Mouse (Mus musculus) hindbrain, embryonic 13.5 days (tissue): Measurements from ENCODE around the gene Tead1. TPM values are rescaled to one million over a fixed set of nuclear protein-coding genes. Genes with fewer than 3 reads are reported as not detected.

Experiments
- ATAC-seq: fragments of 200-750 bp; cut with Nextera tagmentation; 2 replicates; pipeline ENCODE4 v1.8.0; 2017; ENCODE audit warnings: moderate TSS enrichment; ENCODE audit not compliant: low FRiP score
- H3K27ac ChIP-seq: fragments of 300-500 bp; sonication (generic); 2 replicates; pipeline ENCODE4 v1.5.1; 2015; ENCODE audit warnings: inconsistent platforms, mild to moderate bottlenecking, moderate library complexity
- H3K27me3 ChIP-seq: fragments of 300-500 bp; sonication (generic); 2 replicates; pipeline ENCODE4 v1.6.1; 2015; ENCODE audit warnings: mild to moderate bottlenecking, inconsistent platforms
- H3K36me3 ChIP-seq: fragments of 300-500 bp; sonication (generic); 2 replicates; pipeline ENCODE4 v1.6.1; 2015; ENCODE audit warnings: mild to moderate bottlenecking, inconsistent platforms
- H3K4me1 ChIP-seq: fragments of 300-500 bp; sonication (generic); replicated peaks from 2 replicates; pipeline ENCODE4 v1.6.1; 2015; ENCODE audit warnings: inconsistent platforms
- H3K4me2 ChIP-seq: fragments of 300-500 bp; sonication (generic); 2 replicates; pipeline ENCODE4 v1.6.1; 2015; ENCODE audit warnings: inconsistent platforms, mild to moderate bottlenecking, moderate library complexity
- H3K4me3 ChIP-seq: fragments of 300-500 bp; sonication (generic); 2 replicates; pipeline ENCODE4 v1.5.1; 2015; ENCODE audit warnings: mild to moderate bottlenecking, inconsistent platforms
- H3K9ac ChIP-seq: fragments of 300-500 bp; sonication (generic); 2 replicates; pipeline ENCODE4 v1.6.1; 2015; ENCODE audit warnings: mild to moderate bottlenecking, inconsistent platforms
- H3K9me3 ChIP-seq: fragments of 300-500 bp; sonication (generic); 2 replicates; pipeline ENCODE4 v1.6.1; 2016; ENCODE audit warnings: inconsistent platforms
- WGBS: fragments of 180-500 bp; shearing (Covaris S2); methylation state at CpG from one replicate; pipeline ENCODE4 v1.1.7; 2015; 5-methylcytosine and 5-hydroxymethylcytosine counted together
- polyA plus RNA-seq: library from polyadenylated mRNA; unstranded; fragments of >200 nt; fragmentation: Nextera tagmentation; extraction: Ambion mirVana; gene quantifications from 2 replicates; pipeline ENCODE4 v1.2.1, GENCODE M21; 2015

Tead1 gene
- polyA plus RNA-seq, 1 experiment from 2014 or later, result 21.5 TPM

- Histone ChIP-seq H3K9ac (no peak overlapping the region), H3K4me2 (peak overlapping the region; percentile 32), H3K36me3 (no peaks in the 10 kb centered on the region), H3K27ac (peak overlapping the region; percentile 56; the same call in 1 of the 2 replicates), H3K4me1 (peaks cover 51% of the 10 kb centered on the region), H3K27me3 (no peaks in the 10 kb centered on the region), H3K9me3 (no peaks in the 10 kb centered on the region), H3K4me3 (no peak overlapping the region)
- peak; percentile 69; the same call in 1 of the 2 replicates for ATAC-seq
- WGBS, result 5% methylated on average over 11 of the region's 11 CpGs
Measured at GRCm38 (mm10) chr7:112743621-112744395, 64.7 kb downstream of the Tead1 start.

DNA sequence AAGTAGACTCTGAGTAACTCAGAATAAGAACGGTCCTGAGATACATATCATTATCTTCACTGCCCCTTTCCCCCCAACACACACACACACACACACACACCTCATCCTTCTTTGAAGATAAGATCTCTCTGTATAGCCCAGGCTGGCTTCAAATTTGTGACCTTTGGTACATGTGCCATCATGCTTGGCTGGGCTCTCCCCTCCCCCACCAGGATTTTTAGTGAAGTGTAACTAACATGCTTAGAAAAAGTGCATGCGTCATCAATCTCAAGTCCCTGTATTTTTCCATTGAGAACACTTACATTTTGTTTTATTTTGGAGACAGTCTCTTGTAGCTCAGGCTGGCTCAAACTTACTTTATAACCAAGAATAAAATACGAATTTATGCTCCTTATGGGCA, 68.1 kb downstream of the Tead1 start:
- Histone ChIP-seq H3K27ac (no peak overlapping the region), H3K9ac (no peak overlapping the region), H3K4me1 (peaks cover 23% of the 10 kb centered on the region), H3K4me3 (no peak overlapping the region), H3K27me3 (no peaks in the 10 kb centered on the region), H3K4me2 (no peak overlapping the region), H3K9me3 (no peaks in the 10 kb centered on the region), H3K36me3 (no peaks in the 10 kb centered on the region)
- WGBS, result 66% methylated on average over 3 of the region's 3 CpGs
- ATAC-seq, result no peak

DNA sequence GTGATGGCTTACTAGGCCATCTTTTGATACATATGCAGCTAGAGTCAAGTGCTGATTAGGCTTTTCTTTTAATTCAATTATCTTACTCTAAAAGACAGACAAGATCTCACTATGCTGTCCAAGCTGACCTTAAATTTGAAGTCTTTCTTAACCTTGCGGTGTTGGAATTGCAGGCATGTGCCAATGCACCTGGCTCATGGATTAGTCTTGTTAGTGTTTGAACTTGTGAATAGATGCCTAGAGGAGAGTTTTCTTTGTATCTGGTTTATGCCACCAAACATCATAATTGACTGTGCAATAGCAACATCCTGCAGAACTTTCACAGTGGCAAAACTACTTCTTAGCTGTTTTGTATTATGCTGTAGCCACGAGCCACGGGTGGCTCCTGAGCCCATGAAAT, 68.7 kb downstream of the Tead1 start:
- H3K27me3 ChIP-seq, result no peaks in the 10 kb centered on the region
- H3K9me3 ChIP-seq, result no peaks in the 10 kb centered on the region
- H3K4me1 ChIP-seq, result peaks cover 22% of the 10 kb centered on the region
- no peak overlapping the region for H3K4me2 ChIP-seq
- no peak for ATAC-seq
- H3K36me3 ChIP-seq, result no peaks in the 10 kb centered on the region
- H3K4me3 ChIP-seq, result no peak overlapping the region
- no peak overlapping the region for H3K9ac ChIP-seq
- no peak overlapping the region for H3K27ac ChIP-seq
- 87% methylated on average over 3 of the region's 3 CpGs for WGBS

GRCm38 (mm10) chr7:112748327-112748726, 69.2 kb downstream of the Tead1 start:
- 87% methylated on average over 4 of the region's 4 CpGs for WGBS
- no peak overlapping the region for H3K4me2 ChIP-seq
- no peak for ATAC-seq
- H3K27me3 ChIP-seq, result no peaks in the 10 kb centered on the region
- no peak overlapping the region for H3K4me3 ChIP-seq
- peaks cover 22% of the 10 kb centered on the region for H3K4me1 ChIP-seq
- H3K27ac ChIP-seq, result no peak overlapping the region
- H3K36me3 ChIP-seq, result no peaks in the 10 kb centered on the region
- no peaks in the 10 kb centered on the region for H3K9me3 ChIP-seq
- no peak overlapping the region for H3K9ac ChIP-seq

GRCm38 (mm10) chr7:112750101-112750500, 71.0 kb downstream of the Tead1 start:
- H3K9me3 ChIP-seq, result no peaks in the 10 kb centered on the region
- H3K36me3 ChIP-seq, result no peaks in the 10 kb centered on the region
- ATAC-seq, result no peak
- 92% methylated on average over 9 of the region's 9 CpGs for WGBS
- H3K27me3 ChIP-seq, result no peaks in the 10 kb centered on the region
- H3K9ac ChIP-seq, result no peak overlapping the region
- H3K4me1 ChIP-seq, result peaks cover 16% of the 10 kb centered on the region; the same call in 1 of the 2 replicates
- H3K4me2 ChIP-seq, result no peak overlapping the region
- H3K27ac ChIP-seq, result no peak overlapping the region
- no peak overlapping the region for H3K4me3 ChIP-seq

DNA sequence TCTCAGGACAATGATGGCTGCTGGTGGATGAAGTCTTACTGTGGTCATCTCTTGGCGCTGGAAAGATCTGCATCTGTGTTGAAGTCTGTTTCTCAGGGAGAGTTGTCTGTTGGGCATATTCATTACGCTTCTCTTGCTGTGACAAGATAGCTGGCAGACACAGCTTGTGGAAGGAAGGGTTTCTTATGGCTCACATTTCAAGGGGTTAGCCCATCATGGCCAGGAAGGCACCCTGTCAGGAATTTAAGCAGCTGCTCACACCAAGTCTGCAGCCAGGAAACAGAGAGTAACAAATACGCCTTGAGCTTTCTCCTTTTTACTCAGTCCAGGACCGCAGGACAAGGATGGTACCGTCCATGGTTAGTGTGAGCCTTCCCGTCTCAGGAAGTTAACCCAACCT, 73.2 kb downstream of the Tead1 start:
- no peak overlapping the region for H3K4me2 ChIP-seq
- 93% methylated on average over 6 of the region's 6 CpGs for WGBS
- no peak for ATAC-seq
- no peaks in the 10 kb centered on the region for H3K36me3 ChIP-seq
- peaks cover 11% of the 10 kb centered on the region; the same call in 1 of the 2 replicates for H3K4me1 ChIP-seq
- H3K27ac ChIP-seq, result no peak overlapping the region
- H3K9ac ChIP-seq, result no peak overlapping the region
- H3K4me3 ChIP-seq, result no peak overlapping the region
- H3K9me3 ChIP-seq, result no peaks in the 10 kb centered on the region
- no peaks in the 10 kb centered on the region for H3K27me3 ChIP-seq

DNA sequence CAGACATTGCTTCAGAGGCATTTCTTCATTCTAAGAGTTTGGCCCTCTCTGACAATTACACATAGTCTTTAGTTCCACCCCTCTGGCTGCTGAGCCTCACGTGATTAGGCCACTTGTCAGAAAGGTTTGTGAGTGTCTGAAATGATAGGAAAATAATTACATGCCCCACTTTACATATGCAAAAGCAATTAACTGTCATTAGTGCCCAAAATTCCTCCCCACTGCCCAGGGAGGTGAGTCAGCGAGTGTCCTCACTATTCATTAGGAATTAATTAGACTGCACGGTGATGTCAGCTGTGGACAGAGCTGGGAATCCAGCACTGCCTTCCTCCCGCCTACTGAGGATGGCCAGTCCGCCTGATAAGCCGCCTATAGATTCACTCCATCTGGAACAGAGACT, 74.2 kb downstream of the Tead1 start:
- no peak overlapping the region for H3K4me2 ChIP-seq
- peak; percentile 71 for ATAC-seq
- no peaks in the 10 kb centered on the region for H3K27me3 ChIP-seq
- H3K4me1 ChIP-seq, result peaks cover 16% of the 10 kb centered on the region; the same call in 1 of the 2 replicates
- no peak overlapping the region for H3K9ac ChIP-seq
- WGBS, result 44% methylated on average over 6 of the region's 6 CpGs
- no peak overlapping the region for H3K4me3 ChIP-seq
- H3K27ac ChIP-seq, result 0 out of 2 replicates have a peak overlapping the region, but pooled peaks have one; percentile 23
- no peaks in the 10 kb centered on the region for H3K36me3 ChIP-seq
- H3K9me3 ChIP-seq, result no peaks in the 10 kb centered on the region

- ATAC-seq, result no peak
- Histone ChIP-seq H3K27ac (peak overlapping the region; percentile 67), H3K4me2 (no peak overlapping the region), H3K9ac (no peak overlapping the region), H3K36me3 (no peaks in the 10 kb centered on the region), H3K4me1 (peaks cover 59% of the 10 kb centered on the region), H3K9me3 (no peaks in the 10 kb centered on the region), H3K27me3 (peaks cover 5% of the 10 kb centered on the region; the same call in 1 of the 2 replicates), H3K4me3 (no peak overlapping the region)
- 71% methylated on average over 23 of the region's 23 CpGs for WGBS
Measured at GRCm38 (mm10) chr7:112759359-112759975, 80.3 kb downstream of the Tead1 start.

GRCm38 (mm10) chr7:112760293-112760692, 81.2 kb downstream of the Tead1 start:
- Histone ChIP-seq H3K27me3 (peaks cover 5% of the 10 kb centered on the region; the same call in 1 of the 2 replicates), H3K9me3 (no peaks in the 10 kb centered on the region), H3K36me3 (no peaks in the 10 kb centered on the region), H3K4me3 (no peak overlapping the region), H3K4me2 (no peak overlapping the region), H3K4me1 (peaks cover 59% of the 10 kb centered on the region), H3K27ac (peak overlapping the region; percentile 67), H3K9ac (no peak overlapping the region)
- ATAC-seq, result no peak
- 71% methylated on average over 3 of the region's 3 CpGs for WGBS

DNA sequence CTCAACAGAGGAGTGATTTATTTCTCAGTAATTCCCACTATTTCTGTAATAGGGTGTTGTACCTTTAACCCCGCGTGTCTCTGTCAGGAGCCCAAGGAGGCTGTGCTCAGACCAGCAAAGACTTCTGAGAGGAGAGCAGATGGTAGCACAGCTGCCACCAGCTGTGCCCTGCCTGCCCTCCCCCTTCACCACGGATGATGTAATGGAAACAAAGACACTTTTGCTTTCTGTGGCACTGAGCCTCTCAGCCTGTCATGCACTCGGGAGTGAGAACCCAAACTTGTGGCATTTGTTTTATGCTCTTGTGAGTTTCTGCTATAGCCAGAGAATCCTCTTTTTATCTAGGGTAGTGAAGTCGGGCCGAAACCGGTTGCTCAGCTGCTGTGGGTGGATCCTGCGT, 81.7 kb downstream of the Tead1 start:
- no peaks in the 10 kb centered on the region for H3K36me3 ChIP-seq
- peak overlapping the region; percentile 73 for H3K27ac ChIP-seq
- peaks cover 59% of the 10 kb centered on the region for H3K4me1 ChIP-seq
- peaks cover 5% of the 10 kb centered on the region; the same call in 1 of the 2 replicates for H3K27me3 ChIP-seq
- no peaks in the 10 kb centered on the region for H3K9me3 ChIP-seq
- H3K4me3 ChIP-seq, result no peak overlapping the region
- WGBS, result 20% methylated on average over 8 of the region's 8 CpGs
- ATAC-seq, result 0 out of 2 replicates have a peak, but pooled peaks have one; percentile 61
- no peak overlapping the region for H3K9ac ChIP-seq
- peak overlapping the region; percentile 13 for H3K4me2 ChIP-seq

DNA sequence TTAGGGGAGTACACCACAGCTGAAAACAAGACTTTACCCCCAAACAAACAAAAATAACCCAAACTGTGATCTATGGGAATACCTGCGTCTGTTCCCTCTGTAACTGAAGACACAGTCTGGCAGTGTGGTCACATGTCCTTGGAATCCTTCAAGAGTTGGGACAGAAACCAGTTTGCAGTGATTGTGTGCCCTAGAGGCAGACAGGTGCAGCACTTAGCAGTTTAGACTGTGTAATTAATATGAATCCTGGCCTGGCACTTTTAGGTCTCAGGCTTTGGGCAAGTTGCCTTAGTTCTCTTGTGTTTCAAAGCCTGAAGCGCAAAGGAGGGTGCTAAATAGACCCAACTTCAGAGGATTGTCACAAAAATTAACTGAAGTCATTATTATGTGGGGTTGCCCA, 83.8 kb downstream of the Tead1 start:
- Histone ChIP-seq H3K9me3 (no peaks in the 10 kb centered on the region), H3K9ac (0 out of 2 replicates have a peak overlapping the region, but pooled peaks have one; percentile 3), H3K4me3 (no peak overlapping the region), H3K27ac (peak overlapping the region; percentile 27), H3K27me3 (peaks cover 5% of the 10 kb centered on the region; the same call in 1 of the 2 replicates), H3K4me1 (peaks cover 57% of the 10 kb centered on the region), H3K36me3 (no peaks in the 10 kb centered on the region), H3K4me2 (no peak overlapping the region)
- 69% methylated on average over 2 of the region's 2 CpGs for WGBS
- ATAC-seq, result no peak

DNA sequence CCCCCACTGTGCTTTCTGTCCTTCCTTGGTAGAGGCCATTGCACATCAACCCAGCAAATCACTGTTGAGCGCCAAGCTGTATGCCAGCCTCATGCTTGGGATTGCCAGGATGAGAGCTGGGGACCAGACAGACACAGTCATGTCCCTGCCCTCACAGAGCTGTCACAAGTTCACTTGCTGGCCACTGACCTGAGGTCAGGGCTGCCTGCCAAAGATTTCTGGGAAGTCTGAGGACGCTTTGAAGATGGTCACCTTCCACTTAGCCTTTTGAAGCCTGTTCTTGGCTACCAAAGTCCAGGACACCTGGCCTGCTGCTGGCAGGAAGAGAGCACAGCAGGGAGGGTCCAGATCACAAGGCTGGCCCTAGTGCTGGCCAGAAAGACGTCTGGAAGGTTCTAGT, 84.4 kb downstream of the Tead1 start:
- Histone ChIP-seq H3K27ac (peak overlapping the region; percentile 27; the same call in 1 of the 2 replicates), H3K9ac (no peak overlapping the region), H3K9me3 (no peaks in the 10 kb centered on the region), H3K36me3 (no peaks in the 10 kb centered on the region), H3K4me1 (peaks cover 53% of the 10 kb centered on the region), H3K4me3 (no peak overlapping the region), H3K27me3 (peaks cover 5% of the 10 kb centered on the region; the same call in 1 of the 2 replicates), H3K4me2 (no peak overlapping the region)
- 61% methylated on average over 3 of the region's 3 CpGs for WGBS
- ATAC-seq, result no peak
